Mouse (Mus musculus) granulocyte monocyte progenitor cell, adult 5-6 weeks (primary cell): Measurements from ENCODE around the gene Cldn24. TPM values are rescaled to one million over a fixed set of nuclear protein-coding genes. Genes with fewer than 3 reads are reported as not detected.

Experiments used
- ATAC-seq: replicated peaks from 2 replicates; pipeline ENCODE4 v1.8.0; 2016; ENCODE audit warnings: mild to moderate bottlenecking, moderate TSS enrichment, inconsistent platforms; ENCODE audit not compliant: poor library complexity, severe bottlenecking
- total RNA-seq, 2 experiments: library from RNA; stranded (forward) in 1 of 2; stranded (reverse) in 1 of 2; fragments of 200-712, 200-1000 nt in 1 of 2; fragments of >200 nt in 1 of 2; fragmentation: Nextera tagmentation in 1 of 2; gene quantifications; 2 replicates each; pipeline ENCODE4 v1.2.3; 2014 to 2017

Cldn24 gene
- total RNA-seq, 2 experiments from 2014 or later, result not detected

GRCm38 (mm10) chr8:47825596-47825995 is 3.7 kb downstream of the Cldn24 start:
- no peak for ATAC-seq

GRCm38 (mm10) chr8:47826911-47827310 is 5.0 kb downstream of the Cldn24 start:
- no peak for ATAC-seq

GRCm38 (mm10) chr8:47832616-47833015 is 10.7 kb downstream of the Cldn24 start:
- no peak for ATAC-seq

DNA sequence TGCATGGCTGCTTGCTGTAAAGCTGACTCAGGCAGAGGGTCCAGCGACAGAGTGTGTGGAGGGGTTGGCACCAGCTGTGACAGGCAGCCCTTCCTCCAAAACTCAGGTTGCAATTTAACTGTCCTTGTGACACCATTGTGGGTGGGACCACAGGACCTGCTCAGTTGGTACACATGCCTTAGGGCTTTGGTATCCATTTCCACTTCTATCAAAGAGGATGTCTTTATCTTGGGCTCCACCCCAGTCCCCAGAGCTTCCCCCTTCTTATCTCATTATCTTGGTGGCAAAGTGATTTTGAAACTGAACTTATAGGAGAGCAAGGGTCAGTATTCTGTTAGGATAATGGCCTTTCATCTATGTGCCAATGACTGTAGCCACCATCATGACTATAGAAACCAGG is 12.0 kb downstream of the Cldn24 start:
- peak; percentile 81 for ATAC-seq

DNA sequence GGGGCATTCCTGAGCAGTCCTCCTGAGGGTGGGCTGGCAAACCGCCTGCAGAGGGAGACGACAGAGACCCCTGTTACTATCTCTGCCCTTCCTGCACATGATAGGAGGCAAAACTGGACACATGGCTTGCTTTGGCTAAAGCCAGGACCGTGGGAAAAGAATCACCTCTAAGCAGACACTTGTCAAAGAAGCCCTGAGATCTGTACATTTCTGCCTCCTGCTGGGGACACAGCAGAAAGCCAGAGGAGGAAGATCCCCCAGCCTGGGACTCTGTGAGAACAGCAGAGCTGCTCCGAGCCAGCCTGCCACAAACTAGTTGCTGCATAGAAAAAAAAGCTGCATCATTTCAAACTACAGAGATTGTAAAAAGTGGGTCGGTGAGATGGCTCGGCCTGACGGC is 21.1 kb downstream of the Cldn24 start:
- ATAC-seq, result no peak

DNA sequence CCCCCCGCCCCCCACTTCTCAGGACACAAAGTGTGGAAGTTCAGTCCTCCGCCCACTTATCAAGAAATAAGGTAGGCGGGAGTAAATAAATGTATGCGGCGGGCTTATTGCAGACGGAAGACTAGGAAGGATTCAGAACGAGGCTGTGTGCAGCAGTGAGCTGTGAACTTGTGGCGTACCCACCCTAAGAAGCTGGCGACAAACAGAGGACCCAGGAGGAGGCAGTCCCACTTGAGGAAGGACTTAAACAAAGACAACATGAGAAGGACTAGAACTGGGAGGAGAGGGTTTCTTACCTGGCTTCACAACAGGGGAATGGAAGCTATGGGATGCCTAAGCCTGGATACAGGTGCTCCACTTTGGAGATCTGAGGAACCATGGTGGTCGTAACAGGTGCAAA is 21.7 kb downstream of the Cldn24 start:
- no peak for ATAC-seq

DNA sequence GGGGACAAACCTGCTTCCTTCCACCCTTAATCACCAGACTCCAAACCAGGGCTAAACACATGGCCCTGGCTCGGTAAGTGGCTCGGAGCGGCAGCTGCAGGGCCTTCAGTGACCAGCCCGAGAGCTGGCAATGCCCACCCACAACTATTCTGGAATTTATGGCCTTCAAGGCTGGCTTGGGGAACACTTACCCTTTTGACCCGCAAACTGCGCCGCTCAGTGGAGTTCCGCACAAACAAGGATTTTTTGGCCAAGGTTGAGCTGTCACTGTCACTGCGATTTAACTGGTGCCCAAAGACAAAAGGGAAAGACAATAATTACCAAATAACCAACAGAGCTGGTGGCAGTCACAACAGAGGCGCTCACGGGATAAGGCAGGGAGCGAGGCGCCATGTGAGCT is 24.0 kb downstream of the Cldn24 start:
- ATAC-seq, result no peak

DNA sequence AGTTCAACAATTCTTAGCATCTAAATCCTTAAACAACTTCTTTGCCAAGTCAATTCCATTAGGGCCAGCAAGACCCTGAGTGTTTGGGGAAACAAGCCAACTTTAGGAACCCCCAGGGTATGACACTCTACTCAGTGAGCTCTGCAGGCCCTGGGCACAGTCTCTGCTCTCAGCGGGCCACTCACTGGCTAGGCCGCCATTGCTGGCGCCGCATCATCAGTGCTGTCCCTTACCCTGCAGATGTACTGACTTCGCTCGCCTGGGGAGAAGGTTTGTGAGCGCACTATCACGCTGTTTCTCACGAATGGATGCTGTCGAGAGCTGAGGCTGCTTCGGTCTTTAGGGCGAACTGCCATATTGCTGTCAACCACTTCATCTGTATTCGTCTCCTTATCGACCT is 25.2 kb downstream of the Cldn24 start:
- no peak for ATAC-seq

DNA sequence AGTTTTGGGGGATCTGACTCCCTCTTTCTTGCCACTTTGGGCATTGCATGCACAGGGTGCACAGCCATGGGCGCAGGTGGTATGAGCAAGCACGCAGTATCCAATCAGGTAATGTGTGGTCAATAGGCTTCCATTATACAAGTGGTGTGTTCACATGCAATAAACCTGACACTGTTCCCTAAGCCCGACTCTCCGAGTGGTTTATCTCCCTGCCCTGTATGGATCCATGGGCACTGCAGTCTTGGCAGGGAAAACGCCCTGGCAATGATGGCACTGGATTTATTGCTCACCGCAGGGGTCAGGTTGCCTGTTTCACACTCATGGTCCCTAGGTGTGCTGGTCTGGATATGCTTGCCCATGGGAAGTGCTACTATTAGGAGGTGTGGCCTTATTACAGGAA is 26.0 kb downstream of the Cldn24 start:
- ATAC-seq, result no peak

GRCm38 (mm10) chr8:47849842-47850241 is 27.9 kb downstream of the Cldn24 start:
- no peak for ATAC-seq

GRCm38 (mm10) chr8:47851824-47852502 is 30.0 kb downstream of the Cldn24 start:
- peak; percentile 79 for ATAC-seq

- ATAC-seq, result no peak
Observed at GRCm38 (mm10) chr8:47852737-47853136, 30.8 kb downstream of the Cldn24 start.

DNA sequence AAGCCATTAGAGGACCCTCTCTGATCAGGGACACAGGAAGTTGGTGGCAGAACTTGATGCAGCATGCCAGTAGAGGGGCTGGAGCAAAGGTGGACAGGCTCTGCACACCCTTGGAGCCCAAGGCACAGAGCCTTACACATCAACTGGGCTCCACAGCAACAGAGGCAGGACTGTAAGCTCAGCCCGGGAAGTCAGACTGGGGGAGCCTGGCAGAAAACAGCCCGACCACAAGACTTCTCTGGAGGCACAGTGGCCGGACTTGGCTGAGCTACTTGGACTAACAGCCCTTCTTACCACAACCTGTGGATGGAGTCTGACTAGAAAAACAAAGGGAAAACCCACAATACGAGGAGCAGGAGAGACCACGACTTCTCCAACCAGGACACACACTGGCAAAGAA is 31.4 kb downstream of the Cldn24 start:
- ATAC-seq, result no peak

DNA sequence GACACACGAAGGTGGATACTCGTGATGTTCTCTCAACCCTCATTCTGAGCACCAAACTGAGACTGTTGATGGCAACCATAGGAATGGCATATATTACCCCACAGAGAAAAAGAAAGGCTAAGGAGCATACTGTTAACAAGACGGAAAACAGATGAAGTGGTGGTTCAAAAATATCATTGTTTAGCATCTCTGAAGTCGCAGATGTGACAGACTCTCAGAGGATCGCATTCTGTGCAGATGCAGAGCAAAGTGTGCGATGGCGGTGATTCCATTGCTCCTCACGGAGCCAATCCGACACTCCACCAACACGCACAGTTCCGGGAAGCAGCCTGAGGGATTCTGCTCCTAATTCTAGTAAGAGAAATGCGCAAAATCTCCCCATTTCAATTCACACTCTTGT is 37.3 kb downstream of the Cldn24 start:
- ATAC-seq, result no peak

DNA sequence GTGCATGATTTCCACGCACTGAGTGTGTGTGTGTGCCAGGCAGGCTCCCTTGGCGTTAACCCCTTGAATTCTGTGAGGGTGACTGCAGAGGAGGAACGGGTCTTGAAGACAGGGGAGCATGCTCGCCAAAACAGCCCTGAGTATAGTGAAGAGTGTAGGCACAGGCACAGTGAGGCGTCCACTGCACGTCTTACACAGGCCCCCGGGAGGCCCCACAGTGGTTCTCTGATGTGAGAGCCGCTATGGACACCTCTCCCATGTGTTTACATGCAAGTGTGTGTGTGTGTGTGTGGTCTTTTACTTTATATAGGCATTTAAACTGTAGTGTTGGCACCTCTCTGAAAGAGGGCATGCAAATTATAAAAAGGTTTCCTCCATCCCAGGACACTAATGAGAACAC is 44.6 kb downstream of the Cldn24 start:
- no peak for ATAC-seq

GRCm38 (mm10) chr8:47867067-47867466 is 45.1 kb downstream of the Cldn24 start:
- ATAC-seq, result peak; percentile 95

Other genes starting within 250 kb of the Cldn24 start
- gene Ing2, start 146.6 kb upstream of the Cldn24 start, total RNA-seq (2014; fragmentation: Nextera tagmentation), result 22.9 and 34.9 TPM in 2 replicates
- 48.6 and 52.0 TPM in 2 replicates for gene Ing2, start 146.6 kb upstream of the Cldn24 start, total RNA-seq (2017)
- gene Cdkn2aip, start 108.2 kb upstream of the Cldn24 start, total RNA-seq (2014; fragmentation: Nextera tagmentation), result 13.2 and 13.9 TPM in 2 replicates
- 19.7 and 26.5 TPM in 2 replicates for gene Cdkn2aip, start 108.2 kb upstream of the Cldn24 start, total RNA-seq (2017)
- not detected in 2 replicates for gene Cldn22, start 2.3 kb downstream of the Cldn24 start, total RNA-seq (2014; fragmentation: Nextera tagmentation)
- not detected in 2 replicates for gene Cldn22, start 2.3 kb downstream of the Cldn24 start, total RNA-seq (2017)
- gene Wwc2, start 168.8 kb downstream of the Cldn24 start, total RNA-seq (2014; fragmentation: Nextera tagmentation), result 4.2 and 8.9 TPM in 2 replicates
- 5.8 and 6.7 TPM in 2 replicates for gene Wwc2, start 168.8 kb downstream of the Cldn24 start, total RNA-seq (2017)